Mouse (Mus musculus): ENCODE measurements around the gene Zfp503.

DNA sequence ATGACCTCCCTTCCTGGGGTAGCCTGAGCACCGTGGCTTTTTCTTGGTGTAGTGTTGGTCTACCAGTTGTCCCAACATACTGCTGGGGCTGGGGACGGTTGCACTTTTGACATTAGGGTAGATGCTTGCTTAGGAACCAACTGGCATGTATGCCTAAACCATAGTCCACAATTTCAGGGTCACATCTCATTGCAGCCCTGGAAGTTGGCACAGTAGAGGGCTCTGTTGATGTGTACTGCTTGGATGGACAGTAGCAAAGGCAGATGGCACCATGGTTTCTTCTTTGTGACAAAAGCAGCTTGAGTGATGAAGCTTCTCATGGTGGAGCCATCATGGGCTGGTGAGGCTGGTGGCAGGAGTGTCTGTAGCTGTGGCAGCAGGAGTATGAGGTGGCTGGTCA, 52.3 kb downstream of the Zfp503 start:
- TF ChIP-seq CTCF (IDR thresholded peaks at IDR 0.05; ENCODE audit: extremely low read depth, insufficient read length, insufficient replicate concordance, low read depth, low read length), result no peak
- TF ChIP-seq POLR2A (IDR thresholded peaks at IDR 0.05; ENCODE audit: low read depth, low read length), result no peak

All from small intestine, adult 2 months (tissue).